Mouse (Mus musculus) heart, adult 2 months (tissue): ENCODE data around the gene Glt8d2.

Experiments used
- CTCF ChIP-seq: fragments of 200-600 bp; IDR thresholded peaks from 2 replicates; pipeline ENCODE4 v1.8.1; 2022; ENCODE audit warnings: antibody characterized with exemption, mild to moderate bottlenecking, moderate library complexity
- POLR2A ChIP-seq: fragments of 200-500 bp; IDR thresholded peaks from 2 replicates; pipeline ENCODE4 v1.6.1; 2011; ENCODE audit warnings: mild to moderate bottlenecking, low read depth, low read length, control low read depth; ENCODE audit not compliant: insufficient read depth

- TF ChIP-seq CTCF (no peak), POLR2A (no peak)
These were observed 9.7 kb downstream of the Glt8d2 start for GRCm38 (mm10) chr10:82680769-82681168.
